Mouse (Mus musculus) hindbrain, embryonic 14.5 days (tissue): Measurements from ENCODE around the gene Sycp2. TPM values are rescaled to one million over a fixed set of nuclear protein-coding genes. Genes with fewer than 3 reads are reported as not detected.

ENCODE experiments used
- ATAC-seq: fragments of 200-750 bp; cut with Nextera tagmentation; 2 replicates; pipeline ENCODE4 v1.8.0; 2017; ENCODE audit warnings: moderate number of reproducible peaks, mild to moderate bottlenecking, moderate TSS enrichment, moderate library complexity; ENCODE audit not compliant: low FRiP score
- DNase-seq: peaks from one replicate; pipeline ENCODE4 v3.0.0-alpha.2; 2015; ENCODE audit warnings: low spot score
- H3K27ac ChIP-seq: fragments of 300-500 bp; sonication (generic); 2 replicates; pipeline ENCODE4 v1.5.1; 2014; ENCODE audit warnings: mild to moderate bottlenecking, moderate library complexity
- H3K27me3 ChIP-seq: fragments of 300-500 bp; sonication (generic); 2 replicates; pipeline ENCODE4 v1.6.1; 2014; ENCODE audit warnings: mild to moderate bottlenecking, low read length, mixed read lengths; ENCODE audit not compliant: control insufficient read depth, insufficient read depth
- H3K36me3 ChIP-seq: fragments of 300-500 bp; sonication (generic); replicated peaks from 2 replicates; pipeline ENCODE4 v1.6.1; 2014; ENCODE audit not compliant: control insufficient read depth, insufficient read depth
- H3K4me1 ChIP-seq: fragments of 300-500 bp; sonication (generic); replicated peaks from 2 replicates; pipeline ENCODE4 v1.6.1; 2014; ENCODE audit warnings: antibody characterized with exemption, low read length, mixed read lengths; ENCODE audit not compliant: control insufficient read depth, insufficient read depth
- H3K4me2 ChIP-seq: fragments of 300-500 bp; sonication (generic); replicated peaks from 2 replicates; pipeline ENCODE4 v1.6.1; 2014; ENCODE audit warnings: mild to moderate bottlenecking, moderate library complexity
- H3K4me3 ChIP-seq: fragments of 300-500 bp; sonication (generic); replicated peaks from 2 replicates; pipeline ENCODE4 v1.5.1; 2014; ENCODE audit warnings: mild to moderate bottlenecking, low read length
- H3K9ac ChIP-seq: fragments of 300-500 bp; sonication (generic); 2 replicates; pipeline ENCODE4 v1.6.1; 2014
- H3K9me3 ChIP-seq: fragments of 300-500 bp; sonication (generic); 2 replicates; pipeline ENCODE4 v1.6.1; 2016; ENCODE audit warnings: low read length; ENCODE audit not compliant: control insufficient read depth
- WGBS: fragments of 180-500 bp; shearing (Covaris S2); extraction: QIAGEN DNeasy Blood & Tissue Kit; methylation state at CpG from one replicate; pipeline ENCODE4 v1.1.7; 2014; 5-methylcytosine and 5-hydroxymethylcytosine counted together
- polyA plus RNA-seq: library from polyadenylated mRNA; unstranded; fragments of >200 nt; fragmentation: Nextera tagmentation; extraction: Ambion mirVana; gene quantifications from 2 replicates; pipeline ENCODE4 v1.2.1, GENCODE M21; 2014

The Sycp2 gene
- 0.31 and 0.41 TPM in 2 replicates for polyA plus RNA-seq

DNA sequence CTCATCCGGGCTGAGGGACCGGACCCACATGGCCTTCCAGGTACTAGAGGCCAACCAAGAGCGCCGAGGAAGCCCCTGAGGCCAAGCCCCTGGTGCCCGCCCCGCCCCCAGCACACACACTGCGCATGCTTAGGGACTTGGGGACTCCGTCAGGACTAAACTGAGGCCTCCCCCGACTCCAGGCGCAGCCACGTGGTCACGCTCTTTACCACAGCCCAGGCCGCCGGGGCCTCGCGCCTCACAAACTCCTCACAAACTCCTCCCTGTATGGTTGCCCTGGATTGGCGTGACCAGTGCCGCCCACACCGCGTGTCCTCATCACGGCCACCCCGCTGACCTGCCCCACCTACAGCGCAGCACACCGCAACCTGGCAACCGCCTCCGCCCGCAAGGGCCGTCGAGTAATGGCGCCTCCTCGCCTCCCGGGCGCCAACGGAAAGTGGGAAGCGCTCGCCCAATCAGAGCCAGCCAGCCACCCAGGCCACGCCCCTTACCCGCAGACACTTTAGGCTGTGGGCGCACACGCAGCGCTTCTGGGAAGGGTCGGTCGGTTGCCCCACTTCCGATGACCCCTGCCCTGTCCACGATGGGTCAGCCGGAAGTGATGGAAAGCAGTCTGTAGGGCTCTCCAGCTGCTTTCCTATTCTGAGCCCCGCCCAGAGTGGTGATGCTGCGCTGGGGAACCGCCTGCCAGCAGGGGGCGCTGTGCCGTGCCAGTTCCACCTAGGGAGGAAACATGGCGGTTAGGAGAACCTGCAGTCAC, at the start of gene Sycp2:
Gene Sycp2 (minus strand): TSS at position 633 of the 763 bp plus-strand sequence.
- WGBS: 82% methylated on average over 52 of the region's 52 CpGs
- Histone ChIP-seq H3K4me1 (no peaks in the 10 kb centered on the region), H3K9ac (no peak within 1 kb of the TSS), H3K27me3 (no peaks in the 10 kb centered on the region), H3K27ac (no peak within 1 kb of the TSS), H3K4me3 (no peak within 1 kb of the TSS), H3K4me2 (no peak within 1 kb of the TSS), H3K36me3 (no peaks in the 10 kb centered on the region), H3K9me3 (no peaks in the 10 kb centered on the region)
- ATAC-seq (peak; percentile 51), DNase-seq (no peak)

DNA sequence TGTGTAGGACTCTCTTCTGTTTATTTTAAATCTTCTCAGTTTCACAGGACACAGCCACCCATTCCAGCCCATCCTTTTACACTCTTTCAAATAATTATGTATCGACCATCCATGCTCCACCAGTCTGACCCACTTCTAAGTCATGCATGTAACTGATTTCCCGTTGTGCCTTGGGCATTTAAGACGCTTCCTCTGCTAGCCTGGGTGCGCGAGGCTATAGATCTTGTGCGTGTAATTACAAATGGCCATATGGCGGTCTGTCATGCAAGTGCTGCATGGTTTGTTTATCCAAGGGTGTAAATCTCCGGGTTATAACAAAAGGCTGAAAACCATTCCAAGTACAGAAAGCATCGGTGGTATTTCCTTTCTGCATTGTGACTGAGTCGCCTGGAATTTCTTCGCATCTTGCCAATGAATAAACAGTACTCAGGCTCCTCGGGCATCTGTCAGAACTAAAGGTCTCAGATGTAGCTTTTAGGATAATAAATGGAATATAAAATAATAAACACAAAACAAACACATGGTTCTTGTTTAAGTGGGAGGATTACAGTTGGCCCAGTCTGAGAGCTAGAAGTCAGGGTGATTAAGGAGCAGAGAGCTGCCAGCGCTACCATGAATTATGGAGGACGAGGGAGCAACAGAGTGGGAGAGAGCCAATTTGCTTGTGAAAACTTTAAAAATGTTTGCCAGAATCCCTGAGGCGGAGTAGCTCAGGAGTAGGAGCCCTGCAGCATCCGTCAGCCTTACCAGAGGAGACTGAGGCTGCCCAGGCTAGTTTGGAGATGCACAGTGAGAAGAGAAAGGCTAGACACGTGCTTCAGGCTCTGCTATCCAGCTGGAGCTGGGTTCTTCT, 47.4 kb upstream of the Sycp2 start:
- Histone ChIP-seq H3K4me3 (no peak overlapping the region), H3K4me2 (peak overlapping the region; percentile 18), H3K36me3 (no peaks in the 10 kb centered on the region), H3K27me3 (no peaks in the 10 kb centered on the region), H3K4me1 (0 out of 2 replicates have a peak, but pooled peaks cover 4% of the 10 kb centered on the region), H3K27ac (peak overlapping the region; percentile 55), H3K9me3 (no peaks in the 10 kb centered on the region), H3K9ac (no peak overlapping the region)
- ATAC-seq (peak; percentile 72), DNase-seq (peak; percentile 57)
- WGBS: 27% methylated on average over 17 of the region's 17 CpGs

GRCm38 (mm10) chr2:178450961-178451360, 43.5 kb upstream of the Sycp2 start:
- DNase-seq (no peak), ATAC-seq (no peak)
- Histone ChIP-seq H3K4me3 (no peak overlapping the region), H3K9me3 (no peaks in the 10 kb centered on the region), H3K36me3 (no peaks in the 10 kb centered on the region), H3K4me1 (0 out of 2 replicates have a peak, but pooled peaks cover 4% of the 10 kb centered on the region), H3K27me3 (no peaks in the 10 kb centered on the region), H3K9ac (no peak overlapping the region), H3K4me2 (no peak overlapping the region), H3K27ac (no peak overlapping the region)
- WGBS: 69% methylated on average over 10 of the region's 10 CpGs

GRCm38 (mm10) chr2:178450236-178450635, 42.8 kb upstream of the Sycp2 start:
- DNase-seq: no peak
- Histone ChIP-seq H3K36me3 (no peaks in the 10 kb centered on the region), H3K9ac (no peak overlapping the region), H3K4me1 (0 out of 2 replicates have a peak, but pooled peaks cover 3% of the 10 kb centered on the region), H3K27ac (no peak overlapping the region), H3K4me2 (no peak overlapping the region), H3K4me3 (no peak overlapping the region), H3K27me3 (no peaks in the 10 kb centered on the region), H3K9me3 (no peaks in the 10 kb centered on the region)
- no peak for ATAC-seq
- 11% methylated on average over 2 of the region's 2 CpGs for WGBS

GRCm38 (mm10) chr2:178449386-178449785, 41.9 kb upstream of the Sycp2 start:
- Histone ChIP-seq H3K27me3 (no peaks in the 10 kb centered on the region), H3K36me3 (no peaks in the 10 kb centered on the region), H3K4me2 (no peak overlapping the region), H3K9ac (no peak overlapping the region), H3K27ac (no peak overlapping the region), H3K4me1 (no peaks in the 10 kb centered on the region), H3K9me3 (no peaks in the 10 kb centered on the region), H3K4me3 (no peak overlapping the region)
- no peak for DNase-seq
- no peak for ATAC-seq
- WGBS: 87% methylated on average over 4 of the region's 4 CpGs

DNA sequence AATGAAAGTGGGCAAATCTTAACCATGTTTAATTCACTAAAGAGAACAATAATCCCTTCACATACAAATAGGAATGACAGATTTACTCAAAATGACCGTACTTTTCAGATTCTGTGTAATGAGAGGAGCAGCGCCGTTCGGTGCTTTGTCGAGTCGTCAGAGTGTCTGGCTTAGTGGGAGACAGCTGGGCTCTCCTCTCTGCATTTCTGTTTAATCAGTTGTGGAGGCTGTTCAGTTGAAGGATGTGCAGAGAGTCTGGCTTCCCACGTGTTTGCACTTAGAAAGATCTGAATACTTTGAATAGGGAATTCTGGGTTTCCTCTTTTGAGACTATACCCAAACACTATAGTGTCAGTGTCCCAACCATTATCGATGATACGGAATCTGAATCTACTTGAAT, 29.8 kb upstream of the Sycp2 start:
- DNase-seq (no peak), ATAC-seq (no peak)
- WGBS: 60% methylated on average over 9 of the region's 9 CpGs
- Histone ChIP-seq H3K4me3 (no peak overlapping the region), H3K4me1 (no peaks in the 10 kb centered on the region), H3K9ac (no peak overlapping the region), H3K9me3 (no peaks in the 10 kb centered on the region), H3K27ac (no peak overlapping the region), H3K4me2 (no peak overlapping the region), H3K27me3 (no peaks in the 10 kb centered on the region), H3K36me3 (no peaks in the 10 kb centered on the region)

GRCm38 (mm10) chr2:178433903-178434302, 26.4 kb upstream of the Sycp2 start:
- Histone ChIP-seq H3K27me3 (no peaks in the 10 kb centered on the region), H3K4me3 (no peak overlapping the region), H3K27ac (no peak overlapping the region), H3K9me3 (no peaks in the 10 kb centered on the region), H3K36me3 (no peaks in the 10 kb centered on the region), H3K9ac (no peak overlapping the region), H3K4me1 (no peaks in the 10 kb centered on the region), H3K4me2 (no peak overlapping the region)
- ATAC-seq (no peak), DNase-seq (no peak)
- 92% methylated on average over 2 of the region's 2 CpGs for WGBS

GRCm38 (mm10) chr2:178433495-178433894, 26.0 kb upstream of the Sycp2 start:
- Histone ChIP-seq H3K4me3 (no peak overlapping the region), H3K27ac (no peak overlapping the region), H3K27me3 (no peaks in the 10 kb centered on the region), H3K36me3 (no peaks in the 10 kb centered on the region), H3K4me1 (no peaks in the 10 kb centered on the region), H3K4me2 (no peak overlapping the region), H3K9me3 (no peaks in the 10 kb centered on the region), H3K9ac (no peak overlapping the region)
- DNase-seq (no peak), ATAC-seq (no peak)
- WGBS: 76% methylated on average over 2 of the region's 2 CpGs

DNA sequence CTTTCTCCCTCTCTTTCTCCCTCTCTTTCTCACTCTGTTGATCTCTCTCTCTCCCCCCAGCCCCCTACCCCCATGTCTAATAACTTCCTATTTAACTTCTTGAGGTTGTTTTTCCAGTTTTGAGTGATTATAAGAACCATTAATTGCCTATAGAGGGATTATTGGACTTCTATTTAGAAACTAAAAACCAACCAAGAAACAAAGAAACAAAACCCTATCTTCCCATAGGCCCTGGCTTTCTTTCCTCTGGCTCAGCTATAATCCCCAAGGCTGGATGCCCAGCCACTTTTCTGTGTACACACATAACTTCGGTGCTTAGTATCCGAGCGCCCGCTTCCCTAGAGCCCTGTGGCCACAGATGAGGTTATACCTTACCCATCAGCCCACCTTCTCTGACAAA, 22.7 kb upstream of the Sycp2 start, which contains the start of gene Cdh26:
Gene Cdh26 (plus strand): TSS at position 301 of the 400 bp plus-strand sequence.
- ATAC-seq: no peak
- no peak within 1 kb of the TSS for H3K4me2 ChIP-seq
- H3K27me3 ChIP-seq: no peaks in the 10 kb centered on the region
- H3K9ac ChIP-seq: no peak within 1 kb of the TSS
- H3K9me3 ChIP-seq: no peaks in the 10 kb centered on the region
- WGBS: 88% methylated on average over 4 of the region's 4 CpGs
- no peaks in the 10 kb centered on the region for H3K4me1 ChIP-seq
- H3K4me3 ChIP-seq: no peak within 1 kb of the TSS
- H3K27ac ChIP-seq: no peak within 1 kb of the TSS
- H3K36me3 ChIP-seq: no peaks in the 10 kb centered on the region
- no peak for DNase-seq
